17 mouse cellular contexts compared by ENCODE assay signal in the genomic region with DNA sequence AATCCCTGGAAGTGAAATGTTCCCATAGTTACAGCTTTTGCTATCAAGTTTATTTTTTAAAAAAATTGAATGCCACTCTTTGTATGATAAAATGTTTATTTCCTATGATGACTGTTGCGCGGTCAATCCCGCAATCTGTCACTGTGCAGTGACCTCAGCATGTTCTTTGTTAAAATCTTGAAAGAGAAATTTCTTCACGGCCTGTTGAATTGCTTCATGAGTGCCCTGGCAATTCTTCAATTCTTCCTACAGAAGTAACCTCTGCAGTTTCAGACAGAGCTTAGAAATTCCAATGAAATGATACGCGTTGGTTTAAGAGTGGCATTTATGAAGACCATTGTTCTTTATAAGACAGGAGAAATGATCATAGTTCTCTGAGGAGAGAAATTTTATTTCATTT.
"Had no signal": no experiment of that assay in that cellular context is flagged by ENCODE, and none has a peak within 500 bp of the region (broad histone marks: within the 10 kb centered on the region; RNA-seq: fewer than 3 reads in every experiment).

No protein-coding gene starts in this region.

- H3K36me3 ChIP-seq: limb, embryonic 15.5 days; liver, embryonic 12.5 days; midbrain, embryonic 10.5 days; neural tube, embryonic 15.5 days; stomach, embryonic 15.5 days had no signal

- DNase-seq: kidney, adult 9 months; kidney, postnatal 36 days; layer of hippocampus, adult 9-11 months; layer of hippocampus, postnatal 36 days; lung, embryonic 14.5 days; lung, postnatal 10 days; lung, postnatal 4 days; right cerebral cortex, postnatal 14 days; thymus, adult 2 months; thymus, postnatal 36 days had no signal

- H3K4me3 ChIP-seq: limb, embryonic 15.5 days; liver, embryonic 12.5 days; midbrain, embryonic 10.5 days; myocyte; neural tube, embryonic 15.5 days; stomach, embryonic 15.5 days had no signal

- H3K9ac ChIP-seq: limb, embryonic 15.5 days; liver, embryonic 12.5 days; lung, embryonic 14.5 days; neural tube, embryonic 15.5 days; stomach, embryonic 15.5 days had no signal

- ATAC-seq: liver, embryonic 12.5 days had no signal

- H3K9me3 ChIP-seq: limb, embryonic 15.5 days; liver, embryonic 12.5 days; midbrain, embryonic 10.5 days; neural tube, embryonic 15.5 days; stomach, embryonic 15.5 days had no signal

- H3K4me2 ChIP-seq: limb, embryonic 15.5 days; liver, embryonic 12.5 days; lung, embryonic 14.5 days; neural tube, embryonic 15.5 days; stomach, embryonic 15.5 days had no signal

- H3K27ac ChIP-seq: kidney, postnatal 0 days; limb, embryonic 15.5 days; liver, embryonic 12.5 days; midbrain, embryonic 10.5 days; neural tube, embryonic 15.5 days; stomach, embryonic 15.5 days had no signal

- H3K4me1 ChIP-seq: limb, embryonic 15.5 days; liver, embryonic 12.5 days; midbrain, embryonic 10.5 days; neural tube, embryonic 15.5 days; stomach, embryonic 15.5 days had no signal

- H3K27me3 ChIP-seq: limb, embryonic 15.5 days; liver, embryonic 12.5 days; neural tube, embryonic 15.5 days; stomach, embryonic 15.5 days had no signal
